ENCODE assay signal across 8 mouse cellular contexts in genomic region chr11:52001341-52001740, GRCm38 (mm10). TPM values are rescaled to one million over a fixed set of nuclear protein-coding genes. Genes with fewer than 3 reads are reported as not detected.
DNase-seq lines count a peak whose midpoint lies in the region; ATAC-seq and TF ChIP-seq lines count a peak whose summit lies in the region.

No protein-coding gene starts in this region.

- no peak for TF ChIP-seq POLR2A in CH12.LX (IDR thresholded peaks at IDR 0.05; ENCODE audit: low read depth, low read length)

- intact Hi-C loops in gastrocnemius, postnatal 36 days (cut with DNase I), result loop anchor here (5.0 kb wide), 2 partner anchors 96 to 144 kb away; partner anchors contain the start of genes Jade2 and Ppp2ca

- peaks cover 42% of the 10 kb centered on the region for H3K79me2 ChIP-seq in CH12.LX (replicated peaks; ENCODE audit: control insufficient read depth, extremely low read depth, insufficient read depth, poor library complexity, severe bottlenecking)

- 69% methylated on average over 10 of the region's 10 CpGs for WGBS in heart, embryonic 13.5 days
- WGBS in embryonic facial prominence, embryonic 14.5 days, result 73% methylated on average over 10 of the region's 10 CpGs
- 76% methylated on average over 10 of the region's 10 CpGs for WGBS in limb, embryonic 13.5 days

- in situ Hi-C loops in CH12.LX (cut with MboI; ENCODE audit: low pct_ligation_motif_present, low pct_unique_long_range_greater_than_20kb, low sequenced_read_pairs), result no loop called here

- H3K27ac ChIP-seq in heart, embryonic 13.5 days (replicated peaks), result peak overlapping the region; percentile 81
- H3K27ac ChIP-seq in CH12.LX (ENCODE audit: insufficient read depth, low read depth), result peak overlapping the region; percentile 1; the same call in 1 of the 2 replicates
- peak overlapping the region; percentile 75 for H3K27ac ChIP-seq in embryonic facial prominence, embryonic 14.5 days (replicated peaks; ENCODE audit: low read depth, low read length)
- peak overlapping the region; percentile 75 for H3K27ac ChIP-seq in limb, embryonic 13.5 days

- no peak for TF ChIP-seq CTCF in CH12.LX (conservative IDR thresholded peaks at IDR 0.05 in 1 of 2, IDR thresholded peaks at IDR 0.05 in 1 of 2; ENCODE audit: low read depth in 2 of 2, low read length in 2 of 2)

- H3K9me3 ChIP-seq in heart, embryonic 13.5 days, result no peaks in the 10 kb centered on the region
- H3K9me3 ChIP-seq in CH12.LX (replicated peaks; ENCODE audit: low read length), result no peaks in the 10 kb centered on the region
- H3K9me3 ChIP-seq in embryonic facial prominence, embryonic 14.5 days (ENCODE audit: control insufficient read depth, low read length), result no peaks in the 10 kb centered on the region
- H3K9me3 ChIP-seq in limb, embryonic 13.5 days, result no peaks in the 10 kb centered on the region

- dilution Hi-C loops in CH12.LX (cut with MboI; ENCODE audit: extremely low pct_ligation_motif_present, extremely low pct_unique_long_range_greater_than_20kb, low sequenced_read_pairs), result no loop called here

- DNase-seq in heart, adult 11 months, result no peak
- DNase-seq in CH12.LX (ENCODE audit: extremely low read depth), result no peak
- no peak for DNase-seq in embryonic facial prominence, embryonic 14.5 days (ENCODE audit: low spot score)
- DNase-seq in urinary bladder, postnatal 4 days (ENCODE audit: low spot score in 2 of 2), result no peak
- DNase-seq in gastrocnemius, postnatal 36 days, result no peak

- peak overlapping the region; percentile 74 for H3K4me3 ChIP-seq in heart, embryonic 13.5 days
- H3K4me3 ChIP-seq in CH12.LX (replicated peaks in 1 of 3; ENCODE audit: low read depth in 2 of 3, low read length in 2 of 3, poor library complexity in 1 of 3), result peak overlapping the region in 1 of 3 experiments; percentile 34
- H3K4me3 ChIP-seq in embryonic facial prominence, embryonic 14.5 days (ENCODE audit: low read depth, low read length), result peak overlapping the region; percentile 94; the same call in 1 of the 2 replicates
- H3K4me3 ChIP-seq in limb, embryonic 13.5 days, result peak overlapping the region; percentile 99

- TF ChIP-seq RAD21 in CH12.LX (IDR thresholded peaks at IDR 0.05; ENCODE audit: low read depth, low read length), result no peak

- peak overlapping the region; percentile 66 for H3K4me2 ChIP-seq in heart, embryonic 13.5 days
- H3K4me2 ChIP-seq in CH12.LX (ENCODE audit: insufficient read depth, low read depth, poor library complexity, severe bottlenecking), result peak overlapping the region; percentile 63
- H3K4me2 ChIP-seq in embryonic facial prominence, embryonic 14.5 days (ENCODE audit: low read depth, low read length), result peak overlapping the region; percentile 58
- H3K4me2 ChIP-seq in limb, embryonic 13.5 days (replicated peaks), result peak overlapping the region; percentile 85

- no peaks in the 10 kb centered on the region for H3K27me3 ChIP-seq in heart, embryonic 13.5 days (replicated peaks)
- H3K27me3 ChIP-seq in CH12.LX (replicated peaks), result no peaks in the 10 kb centered on the region
- no peaks in the 10 kb centered on the region for H3K27me3 ChIP-seq in embryonic facial prominence, embryonic 14.5 days (replicated peaks; ENCODE audit: control insufficient read depth, insufficient read depth, low read length)
- no peaks in the 10 kb centered on the region for H3K27me3 ChIP-seq in limb, embryonic 13.5 days

- peaks cover 51% of the 10 kb centered on the region for H3K4me1 ChIP-seq in heart, embryonic 13.5 days
- peaks cover 10 to 58% of the 10 kb centered on the region in 2 experiments; a peak in 3 of 4 replicates for H3K4me1 ChIP-seq in CH12.LX (ENCODE audit: control insufficient read depth in 1 of 2, insufficient read depth in 2 of 2)
- peaks cover 13% of the 10 kb centered on the region for H3K4me1 ChIP-seq in embryonic facial prominence, embryonic 14.5 days (ENCODE audit: control insufficient read depth, insufficient read depth, low read length)
- peaks cover 53% of the 10 kb centered on the region for H3K4me1 ChIP-seq in limb, embryonic 13.5 days

- H3K36me3 ChIP-seq in heart, embryonic 13.5 days, result peaks cover 17% of the 10 kb centered on the region
- H3K36me3 ChIP-seq in CH12.LX (replicated peaks in 1 of 2; ENCODE audit: control insufficient read depth in 1 of 2, insufficient read depth in 1 of 2, low read length in 1 of 2), result peaks cover 13 to 20% of the 10 kb centered on the region in 2 experiments
- H3K36me3 ChIP-seq in embryonic facial prominence, embryonic 14.5 days (ENCODE audit: control insufficient read depth, insufficient read depth, low read length), result peaks cover 16% of the 10 kb centered on the region
- H3K36me3 ChIP-seq in limb, embryonic 13.5 days, result peaks cover 14% of the 10 kb centered on the region

- ATAC-seq in heart, embryonic 13.5 days (ENCODE audit: extremely low read depth, insufficient number of reproducible peaks, low FRiP score, low TSS enrichment), result no peak
- ATAC-seq in embryonic facial prominence, embryonic 14.5 days (ENCODE audit: low read depth), result no peak
- no peak for ATAC-seq in limb, embryonic 13.5 days (ENCODE audit: low FRiP score, low read depth)
- no peak for ATAC-seq in erythroid progenitor cell, adult 5-6 weeks (replicated peaks; ENCODE audit: low FRiP score, poor library complexity, severe bottlenecking)

- TF ChIP-seq EP300 in CH12.LX (IDR thresholded peaks at IDR 0.05; ENCODE audit: low read length), result no peak

- peak overlapping the region; percentile 56; the same call in 1 of the 2 replicates for H3K9ac ChIP-seq in heart, embryonic 13.5 days
- H3K9ac ChIP-seq in CH12.LX (ENCODE audit: insufficient read depth, low read depth), result peak overlapping the region; percentile 41
- no peak overlapping the region for H3K9ac ChIP-seq in embryonic facial prominence, embryonic 14.5 days (ENCODE audit: low read depth, low read length)
- H3K9ac ChIP-seq in limb, embryonic 13.5 days, result no peak overlapping the region

TF ChIP-seq in CH12.LX, 34 proteins besides CTCF, POLR2A, EP300 and RAD21:
- TF ChIP-seq TBP (conservative IDR thresholded peaks at IDR 0.05; ENCODE audit: low read depth, low read length), result 0 out of 2 replicates have a peak, but pooled peaks have one; percentile 26
- TF ChIP-seq SIN3A (IDR thresholded peaks at IDR 0.05; ENCODE audit: low read length), result no peak
- TF ChIP-seq CHD1 (IDR thresholded peaks at IDR 0.05; ENCODE audit: low read depth, low read length), result peak; percentile 90; the same call in 1 of the 2 replicates
- TF ChIP-seq ELF1 (IDR thresholded peaks at IDR 0.05; ENCODE audit: low read depth, low read length), result peak; percentile 52

RNA-seq across cellular contexts. Expression of gene Ube2b, which starts 0.8 kb away (rescaled TPM):
- polyA plus RNA-seq in heart, embryonic 13.5 days (2015; fragmentation: Nextera tagmentation; extraction: Ambion mirVana), result 246 and 268 TPM in 2 replicates
- total RNA-seq in CH12.LX (2012; rRNA removed) (70.5 and 76.7 TPM in 2 replicates), CH12.LX (2014; rRNA removed) (230 and 250 TPM in 2 replicates)
- 226 and 278 TPM in 2 replicates for polyA plus RNA-seq in CH12.LX (2012; ENCODE audit: insufficient read length, low read depth)
- polyA plus RNA-seq in embryonic facial prominence, embryonic 14.5 days (2014; fragmentation: Nextera tagmentation; extraction: Ambion mirVana), result 160 and 165 TPM in 2 replicates
- polyA plus RNA-seq in limb, embryonic 13.5 days (2015; fragmentation: Nextera tagmentation; extraction: Ambion mirVana), result 252 and 263 TPM in 2 replicates
- total RNA-seq in erythroid progenitor cell, adult 5-6 weeks (2015; ENCODE audit: low replicate concordance), result 73.2 and 89.3 TPM in 2 replicates
- 50.1 and 89.9 TPM in 2 replicates for total RNA-seq in erythroid progenitor cell, adult 5-6 weeks (2017; ENCODE audit: low replicate concordance)
- 100 to 1,000 TPM; 386 to 446 TPM for total RNA-seq in gastrocnemius, postnatal 36 days (2021)

RNA-seq across cellular contexts. Expression of gene Cdkl3, which starts 2.7 kb away (rescaled TPM):
- 6.5 and 7.8 TPM in 2 replicates for polyA plus RNA-seq in heart, embryonic 13.5 days (2015; fragmentation: Nextera tagmentation; extraction: Ambion mirVana)
- total RNA-seq in CH12.LX (2012; rRNA removed) (4.3 and 4.4 TPM in 2 replicates), CH12.LX (2014; rRNA removed) (8.2 and 9.7 TPM in 2 replicates)
- polyA plus RNA-seq in CH12.LX (2012; ENCODE audit: insufficient read length, low read depth), result 7.3 and 8.0 TPM in 2 replicates
- polyA plus RNA-seq in embryonic facial prominence, embryonic 14.5 days (2014; fragmentation: Nextera tagmentation; extraction: Ambion mirVana), result 10.0 and 10.2 TPM in 2 replicates
- 12.7 and 13.4 TPM in 2 replicates for polyA plus RNA-seq in limb, embryonic 13.5 days (2015; fragmentation: Nextera tagmentation; extraction: Ambion mirVana)
- total RNA-seq in erythroid progenitor cell, adult 5-6 weeks (2015; ENCODE audit: low replicate concordance), result 0.42 and 1.1 TPM in 2 replicates
- total RNA-seq in erythroid progenitor cell, adult 5-6 weeks (2017; ENCODE audit: low replicate concordance), result 0.51 TPM in 1 of 2 replicates, not detected in the other
- 1 to 10 TPM; 1.6 to 2.5 TPM for total RNA-seq in gastrocnemius, postnatal 36 days (2021)

RNA-seq across cellular contexts. Expression of gene Cdkn2aipnl, which starts 33.9 kb away (rescaled TPM):
- polyA plus RNA-seq in heart, embryonic 13.5 days (2015; fragmentation: Nextera tagmentation; extraction: Ambion mirVana), result 63.8 and 71.9 TPM in 2 replicates
- 170 and 172 TPM in 2 replicates for total RNA-seq in CH12.LX (2012; rRNA removed)
- 256 and 271 TPM in 2 replicates for total RNA-seq in CH12.LX (2014; rRNA removed)
- 200 and 219 TPM in 2 replicates for polyA plus RNA-seq in CH12.LX (2012; ENCODE audit: insufficient read length, low read depth)
- polyA plus RNA-seq in embryonic facial prominence, embryonic 14.5 days (2014; fragmentation: Nextera tagmentation; extraction: Ambion mirVana), result 80.1 and 90.8 TPM in 2 replicates
- polyA plus RNA-seq in limb, embryonic 13.5 days (2015; fragmentation: Nextera tagmentation; extraction: Ambion mirVana), result 101 and 109 TPM in 2 replicates
- 39.0 and 45.0 TPM in 2 replicates for total RNA-seq in erythroid progenitor cell, adult 5-6 weeks (2015; ENCODE audit: low replicate concordance)
- 16.0 and 27.9 TPM in 2 replicates for total RNA-seq in erythroid progenitor cell, adult 5-6 weeks (2017; ENCODE audit: low replicate concordance)
- total RNA-seq in gastrocnemius, postnatal 36 days (2021), result 10 to 100 TPM; 20.1 to 21.9 TPM

Comparison
In these comparisons a context has a peak if more than half of its experiments do, and no peak if none do; other contexts are left out.
1. H3K27ac ChIP-seq: peak in every context shown above with its lines; median percentile 81 in heart, embryonic 13.5 days; 75 in embryonic facial prominence, embryonic 14.5 days; 75 in limb, embryonic 13.5 days; 1 in CH12.LX.
2. H3K9ac ChIP-seq: peak in heart, embryonic 13.5 days (single experiment) and CH12.LX (single experiment); none in embryonic facial prominence, embryonic 14.5 days (single experiment) and limb, embryonic 13.5 days (single experiment).
3. Peak in every context shown above with its lines, with median percentiles within 50 percentile points of each other: H3K4me2 ChIP-seq.